Mouse (Mus musculus) urinary bladder, postnatal 10 days (tissue): ENCODE data around the gene Bcas3.

Source experiments
- DNase-seq: peaks from one replicate; pipeline ENCODE4 v3.0.0; 2022; ENCODE audit warnings: low spot score

Gene Bcas3

GRCm38 (mm10) chr11:85831656-85832230, 478.8 kb downstream of the Bcas3 start:
- no peak for DNase-seq

- no peak for DNase-seq
Measured at GRCm38 (mm10) chr11:85832231-85832924, 479.4 kb downstream of the Bcas3 start, which contains the start of gene Tbx2. Tbx2 (plus strand) TSS chr11:85832551.

- no peak for DNase-seq
Measured at GRCm38 (mm10) chr11:85833081-85833521, 480.1 kb downstream of the Bcas3 start.

GRCm38 (mm10) chr11:85833761-85834385, 480.9 kb downstream of the Bcas3 start:
- DNase-seq, result no peak

- DNase-seq, result no peak
Measured at GRCm38 (mm10) chr11:85834386-85834931, 481.5 kb downstream of the Bcas3 start.

GRCm38 (mm10) chr11:85835001-85835752, 482.2 kb downstream of the Bcas3 start:
- no peak for DNase-seq

GRCm38 (mm10) chr11:85835753-85836522, 483.0 kb downstream of the Bcas3 start:
- no peak for DNase-seq

GRCm38 (mm10) chr11:85836523-85837290, 483.7 kb downstream of the Bcas3 start:
- DNase-seq, result no peak

GRCm38 (mm10) chr11:85837291-85837647, 484.3 kb downstream of the Bcas3 start:
- no peak for DNase-seq

- DNase-seq, result no peak
Measured at GRCm38 (mm10) chr11:85837648-85838423, 484.9 kb downstream of the Bcas3 start.

GRCm38 (mm10) chr11:85838424-85839257, 485.7 kb downstream of the Bcas3 start:
- no peak for DNase-seq

GRCm38 (mm10) chr11:85839258-85840030, 486.5 kb downstream of the Bcas3 start:
- no peak for DNase-seq

GRCm38 (mm10) chr11:85840031-85840802, 487.2 kb downstream of the Bcas3 start:
- DNase-seq, result no peak

- no peak for DNase-seq
Measured at GRCm38 (mm10) chr11:85840803-85841145, 487.8 kb downstream of the Bcas3 start.

GRCm38 (mm10) chr11:85841211-85841681, 488.3 kb downstream of the Bcas3 start:
- DNase-seq, result no peak

GRCm38 (mm10) chr11:85841980-85842379, 489.0 kb downstream of the Bcas3 start:
- DNase-seq, result no peak

- no peak for DNase-seq
Measured at GRCm38 (mm10) chr11:85842596-85843346, 489.8 kb downstream of the Bcas3 start.
